Mouse (Mus musculus) splenic B cell, adult 2 months (primary cell): ENCODE data around the gene Dmp1.

ENCODE experiments used
- DNase-seq: peaks from one replicate; pipeline ENCODE4 v3.0.0-alpha.2; 2011; ENCODE audit warnings: low read depth, low spot score
- H3K27me3 ChIP-seq: 2 replicates; pipeline ENCODE4 v1.6.1; 2012; ENCODE audit warnings: mild to moderate bottlenecking, low read length, moderate library complexity, mixed read lengths; ENCODE audit not compliant: control insufficient read depth, poor library complexity, insufficient read depth, severe bottlenecking
- H3K36me3 ChIP-seq: 2 replicates; pipeline ENCODE4 v1.6.1; 2012; ENCODE audit warnings: mild to moderate bottlenecking, low read length, moderate library complexity, mixed read lengths; ENCODE audit not compliant: control insufficient read depth, poor library complexity, insufficient read depth, severe bottlenecking

The Dmp1 gene

GRCm38 (mm10) chr5:104202351-104202750, at the start of gene Dmp1:
Gene Dmp1, plus strand, starts transcription at chr5:104202613.
- DNase-seq = no peak
- H3K27me3 ChIP-seq = no peaks in the 10 kb centered on the region
- no peaks in the 10 kb centered on the region for H3K36me3 ChIP-seq

- no peaks in the 10 kb centered on the region for H3K27me3 ChIP-seq
- DNase-seq = no peak
- no peaks in the 10 kb centered on the region for H3K36me3 ChIP-seq
These were observed 44.7 kb upstream of the Dmp1 start for GRCm38 (mm10) chr5:104157701-104158100.

- no peak for DNase-seq
- Histone ChIP-seq H3K27me3 (no peaks in the 10 kb centered on the region), H3K36me3 (no peaks in the 10 kb centered on the region)
These were observed 43.9 kb upstream of the Dmp1 start for GRCm38 (mm10) chr5:104158332-104159052.

- Histone ChIP-seq H3K36me3 (no peaks in the 10 kb centered on the region), H3K27me3 (no peaks in the 10 kb centered on the region)
- no peak for DNase-seq
These were observed 41.8 kb upstream of the Dmp1 start for GRCm38 (mm10) chr5:104160581-104160980.

- DNase-seq = no peak
- H3K36me3 ChIP-seq = no peaks in the 10 kb centered on the region
- H3K27me3 ChIP-seq = no peaks in the 10 kb centered on the region
These were observed 41.0 kb upstream of the Dmp1 start for GRCm38 (mm10) chr5:104161390-104161789.

- DNase-seq = no peak
- Histone ChIP-seq H3K36me3 (no peaks in the 10 kb centered on the region), H3K27me3 (no peaks in the 10 kb centered on the region)
These were observed 38.9 kb upstream of the Dmp1 start for GRCm38 (mm10) chr5:104163536-104163935.

GRCm38 (mm10) chr5:104170412-104170811, 32.0 kb upstream of the Dmp1 start, which contains the start of gene Dspp:
Gene Dspp, plus strand, starts transcription at chr5:104170712.
- no peaks in the 10 kb centered on the region for H3K36me3 ChIP-seq
- H3K27me3 ChIP-seq = no peaks in the 10 kb centered on the region
- DNase-seq = no peak

GRCm38 (mm10) chr5:104173094-104173493, 29.3 kb upstream of the Dmp1 start:
- Histone ChIP-seq H3K27me3 (no peaks in the 10 kb centered on the region), H3K36me3 (no peaks in the 10 kb centered on the region)
- DNase-seq = no peak

GRCm38 (mm10) chr5:104183743-104184142, 18.7 kb upstream of the Dmp1 start:
- Histone ChIP-seq H3K27me3 (no peaks in the 10 kb centered on the region), H3K36me3 (no peaks in the 10 kb centered on the region)
- no peak for DNase-seq

- no peaks in the 10 kb centered on the region for H3K27me3 ChIP-seq
- no peak for DNase-seq
- H3K36me3 ChIP-seq = no peaks in the 10 kb centered on the region
These were observed 15.1 kb upstream of the Dmp1 start for GRCm38 (mm10) chr5:104187281-104187680.

- DNase-seq = no peak
- Histone ChIP-seq H3K36me3 (no peaks in the 10 kb centered on the region), H3K27me3 (no peaks in the 10 kb centered on the region)
These were observed 7.3 kb upstream of the Dmp1 start for GRCm38 (mm10) chr5:104195086-104195485.

GRCm38 (mm10) chr5:104201153-104201950, 1.1 kb upstream of the Dmp1 start:
- H3K27me3 ChIP-seq = no peaks in the 10 kb centered on the region
- DNase-seq = no peak
- no peaks in the 10 kb centered on the region for H3K36me3 ChIP-seq

GRCm38 (mm10) chr5:104212531-104212930, 10.1 kb downstream of the Dmp1 start:
- Histone ChIP-seq H3K27me3 (no peaks in the 10 kb centered on the region), H3K36me3 (no peaks in the 10 kb centered on the region)
- no peak for DNase-seq

- Histone ChIP-seq H3K36me3 (no peaks in the 10 kb centered on the region), H3K27me3 (no peaks in the 10 kb centered on the region)
- DNase-seq = peak; percentile 6
These were observed 16.5 kb downstream of the Dmp1 start for GRCm38 (mm10) chr5:104218926-104219325.

GRCm38 (mm10) chr5:104224299-104224698, 21.9 kb downstream of the Dmp1 start:
- no peak for DNase-seq
- H3K27me3 ChIP-seq = no peaks in the 10 kb centered on the region
- no peaks in the 10 kb centered on the region for H3K36me3 ChIP-seq
